ENCODE assay signal across 12 mouse cellular contexts in genomic region chr17:24645916-24646315, GRCm38 (mm10). TPM values are rescaled to one million over a fixed set of nuclear protein-coding genes. Genes with fewer than 3 reads are reported as not detected.
DNase-seq lines count a peak whose midpoint lies in the region; ATAC-seq and TF ChIP-seq lines count a peak whose summit lies in the region.
"Had no signal": no experiment of that assay in that cellular context is flagged by ENCODE, and none has a peak within 500 bp of the region (broad histone marks: within the 10 kb centered on the region; RNA-seq: fewer than 3 reads in every experiment).

No protein-coding gene starts in this region.

- WGBS in kidney, embryonic 14.5 days: 86% methylated on average over 3 of the region's 3 CpGs
- WGBS in kidney, adult 2 months: 67% methylated on average over 3 of the region's 3 CpGs
- 71% methylated on average over 3 of the region's 3 CpGs for WGBS in lung, postnatal 0 days
- 88% methylated on average over 3 of the region's 3 CpGs for WGBS in cerebellum, adult 2 months

- TF ChIP-seq POLR2A in kidney, adult 2 months (IDR thresholded peaks at IDR 0.05; ENCODE audit: low read depth, low read length): no peak
- no peak for TF ChIP-seq POLR2A in cerebellum, adult 2 months (IDR thresholded peaks at IDR 0.05; ENCODE audit: borderline replicate concordance, insufficient read depth, low read length)

- DNase-seq in kidney, adult 11 months: peak; percentile 62
- DNase-seq in heart, adult 8-10 months (ENCODE audit: low spot score): peak; percentile 83
- DNase-seq in kidney, adult 2 months: peak; percentile 88
- no peak for DNase-seq in lung, postnatal 0 days (ENCODE audit: low spot score)
- no peak for DNase-seq in gastrocnemius, adult 8-10 months (ENCODE audit: low spot score in 2 of 2)
- no peak for DNase-seq in cerebellum, adult 2 months
- DNase-seq: adrenal gland, adult 8-10 months; midbrain, embryonic 14.5 days; retina, postnatal 1 day; thymus, postnatal 36 days had no signal

- H3K9me3 ChIP-seq in kidney, embryonic 14.5 days (ENCODE audit: control insufficient read depth, low read length): no peaks in the 10 kb centered on the region
- H3K9me3 ChIP-seq in lung, postnatal 0 days (ENCODE audit: low read length): no peaks in the 10 kb centered on the region

- H3K36me3 ChIP-seq in kidney, embryonic 14.5 days (ENCODE audit: control insufficient read depth, insufficient read depth, low read length): peaks cover 7% of the 10 kb centered on the region
- H3K36me3 ChIP-seq in kidney, adult 2 months (ENCODE audit: control insufficient read depth, insufficient read depth, low read length): no peaks in the 10 kb centered on the region
- peaks cover 12% of the 10 kb centered on the region for H3K36me3 ChIP-seq in lung, postnatal 0 days (ENCODE audit: insufficient read depth, low read length)

- H3K4me2 ChIP-seq in kidney, embryonic 14.5 days (replicated peaks; ENCODE audit: low read depth, low read length): no peak overlapping the region
- peak overlapping the region; percentile 46; the same call in 1 of the 2 replicates for H3K4me2 ChIP-seq in lung, postnatal 0 days (replicated peaks; ENCODE audit: low read depth, low read length)

- H3K27ac ChIP-seq in kidney, embryonic 14.5 days (ENCODE audit: low read depth, low read length): no peak overlapping the region; the same call in 1 of the 2 replicates
- peak overlapping the region; percentile 88 for H3K27ac ChIP-seq in kidney, adult 2 months (ENCODE audit: insufficient read depth, low read depth, low read length)
- H3K27ac ChIP-seq in lung, postnatal 0 days (ENCODE audit: low read length): peak overlapping the region; percentile 92
- no peak overlapping the region for H3K27ac ChIP-seq in cerebellum, adult 2 months (ENCODE audit: insufficient read depth, low read length)

- peaks cover 46% of the 10 kb centered on the region for H3K4me1 ChIP-seq in kidney, embryonic 14.5 days (ENCODE audit: control insufficient read depth, insufficient read depth, low read length)
- peaks cover 6% of the 10 kb centered on the region; the same call in 1 of the 2 replicates for H3K4me1 ChIP-seq in kidney, adult 2 months (ENCODE audit: control insufficient read depth, insufficient read depth, low read length)
- H3K4me1 ChIP-seq in lung, postnatal 0 days (ENCODE audit: insufficient read depth, low read depth, low read length): peaks cover 30% of the 10 kb centered on the region
- H3K4me1 ChIP-seq in cerebellum, adult 2 months (ENCODE audit: control insufficient read depth, insufficient read depth, low read length): peaks cover 28% of the 10 kb centered on the region

- TF ChIP-seq CTCF in kidney, adult 2 months (conservative IDR thresholded peaks at IDR 0.05; ENCODE audit: insufficient read depth, insufficient read length, low read depth, low read length): no peak
- TF ChIP-seq CTCF in lung, postnatal 0 days (IDR thresholded peaks at IDR 0.05): no peak
- no peak for TF ChIP-seq CTCF in cerebellum, adult 2 months (IDR thresholded peaks at IDR 0.05; ENCODE audit: borderline replicate concordance, insufficient read depth, low read depth, low read length)

- TF ChIP-seq EP300 in lung, postnatal 0 days (IDR thresholded peaks at IDR 0.05): peak; percentile 62

- ATAC-seq in kidney, embryonic 14.5 days (ENCODE audit: low FRiP score, low TSS enrichment): no peak
- no peak; the same call in 1 of the 2 replicates for ATAC-seq in lung, postnatal 0 days
- ATAC-seq in granulocyte monocyte progenitor cell, adult 5-6 weeks (replicated peaks; ENCODE audit: poor library complexity, severe bottlenecking): no peak

- no peak overlapping the region for H3K4me3 ChIP-seq in kidney, embryonic 14.5 days (ENCODE audit: low read length)
- peak overlapping the region; percentile 37; the same call in 1 of the 2 replicates for H3K4me3 ChIP-seq in kidney, adult 2 months (ENCODE audit: insufficient read depth, low read depth, low read length)
- no peak overlapping the region for H3K4me3 ChIP-seq in lung, postnatal 0 days (ENCODE audit: low read depth, low read length)
- H3K4me3 ChIP-seq in cerebellum, adult 2 months (replicated peaks; ENCODE audit: insufficient read depth, low read depth, low read length): no peak overlapping the region

- H3K9ac ChIP-seq in kidney, embryonic 14.5 days (ENCODE audit: low read depth, low read length): no peak overlapping the region
- peak overlapping the region; percentile 32; the same call in 1 of the 2 replicates for H3K9ac ChIP-seq in lung, postnatal 0 days (replicated peaks; ENCODE audit: low read depth)

- H3K27me3 ChIP-seq in kidney, embryonic 14.5 days (ENCODE audit: control insufficient read depth, insufficient read depth, low read length): no peaks in the 10 kb centered on the region
- H3K27me3 ChIP-seq in kidney, adult 2 months (replicated peaks; ENCODE audit: control insufficient read depth, insufficient read depth, low read length): no peaks in the 10 kb centered on the region
- H3K27me3 ChIP-seq in lung, postnatal 0 days (replicated peaks; ENCODE audit: insufficient read depth, low read length): no peaks in the 10 kb centered on the region
- no peaks in the 10 kb centered on the region for H3K27me3 ChIP-seq in cerebellum, adult 2 months (ENCODE audit: control insufficient read depth, insufficient read depth, low read length)

RNA-seq across cellular contexts. Expression of gene Slc9a3r2, which starts 4.2 kb away (rescaled TPM):
- 86.1 and 95.5 TPM in 2 replicates for polyA plus RNA-seq in kidney, embryonic 14.5 days (2014; fragmentation: Nextera tagmentation; extraction: Ambion mirVana)
- total RNA-seq in heart, adult 8-10 months (2022): 100 to 1,000 TPM in 2 of 4 experiments, 10 to 100 TPM in 2; 87.7 to 110 (median 101) TPM
- polyA plus RNA-seq in kidney, adult 2 months (2012; rRNA removed): 111 and 123 TPM in 2 replicates
- polyA plus RNA-seq in lung, postnatal 0 days (2015; fragmentation: Nextera tagmentation; extraction: Ambion mirVana): 316 and 341 TPM in 2 replicates
- total RNA-seq in gastrocnemius, adult 8-10 months (2022): 10 to 100 TPM; 17.8 to 38.4 (median 20.8) TPM
- total RNA-seq in granulocyte monocyte progenitor cell, adult 5-6 weeks (2014; fragmentation: Nextera tagmentation): 0.45 and 1.0 TPM in 2 replicates
- 1.8 and 3.0 TPM in 2 replicates for total RNA-seq in granulocyte monocyte progenitor cell, adult 5-6 weeks (2017)
- 140 and 146 TPM in 2 replicates for polyA plus RNA-seq in cerebellum, adult 2 months (2012; rRNA removed)

RNA-seq across cellular contexts. Expression of gene Npw, which starts 12.3 kb away (rescaled TPM):
- 0.66 TPM in 1 of 2 replicates, not detected in the other for polyA plus RNA-seq in kidney, embryonic 14.5 days (2014; fragmentation: Nextera tagmentation; extraction: Ambion mirVana)
- not detected for total RNA-seq in heart, adult 8-10 months (2022)
- not detected in 2 replicates for polyA plus RNA-seq in kidney, adult 2 months (2012; rRNA removed)
- 8.6 and 10.3 TPM in 2 replicates for polyA plus RNA-seq in lung, postnatal 0 days (2015; fragmentation: Nextera tagmentation; extraction: Ambion mirVana)
- total RNA-seq in gastrocnemius, adult 8-10 months (2022): not detected
- not detected in 2 replicates for total RNA-seq in granulocyte monocyte progenitor cell, adult 5-6 weeks (2014; fragmentation: Nextera tagmentation)
- 0.82 TPM in 1 of 2 replicates, not detected in the other for total RNA-seq in granulocyte monocyte progenitor cell, adult 5-6 weeks (2017)
- not detected in 2 replicates for polyA plus RNA-seq in cerebellum, adult 2 months (2012; rRNA removed)
- total RNA-seq: adrenal gland, adult 8-10 months had no signal
- polyA plus RNA-seq: midbrain, embryonic 14.5 days had no signal

RNA-seq across cellular contexts. Expression of gene Nthl1, which starts 13.4 kb away (rescaled TPM):
- polyA plus RNA-seq in kidney, embryonic 14.5 days (2014; fragmentation: Nextera tagmentation; extraction: Ambion mirVana): 14.2 and 17.0 TPM in 2 replicates
- 1 to 10 TPM; 2.6 to 3.5 (median 2.8) TPM for total RNA-seq in heart, adult 8-10 months (2022)
- 13.6 and 15.8 TPM in 2 replicates for polyA plus RNA-seq in kidney, adult 2 months (2012; rRNA removed)
- polyA plus RNA-seq in lung, postnatal 0 days (2015; fragmentation: Nextera tagmentation; extraction: Ambion mirVana): 13.6 and 13.8 TPM in 2 replicates
- 1 to 10 TPM; 1.8 to 3.4 (median 2.2) TPM for total RNA-seq in gastrocnemius, adult 8-10 months (2022)
- 7.1 and 15.7 TPM in 2 replicates for total RNA-seq in granulocyte monocyte progenitor cell, adult 5-6 weeks (2014; fragmentation: Nextera tagmentation)
- total RNA-seq in granulocyte monocyte progenitor cell, adult 5-6 weeks (2017): 11.8 and 13.7 TPM in 2 replicates
- polyA plus RNA-seq in cerebellum, adult 2 months (2012; rRNA removed): 9.0 TPM in 2 replicates

RNA-seq across cellular contexts. Expression of gene Tsc2, which starts 13.5 kb away (rescaled TPM):
- polyA plus RNA-seq in kidney, embryonic 14.5 days (2014; fragmentation: Nextera tagmentation; extraction: Ambion mirVana): 48.3 and 55.4 TPM in 2 replicates
- total RNA-seq in heart, adult 8-10 months (2022): 100 to 1,000 TPM; 123 to 135 (median 133) TPM
- 152 and 174 TPM in 2 replicates for polyA plus RNA-seq in kidney, adult 2 months (2012; rRNA removed)
- 31.7 and 32.8 TPM in 2 replicates for polyA plus RNA-seq in lung, postnatal 0 days (2015; fragmentation: Nextera tagmentation; extraction: Ambion mirVana)
- total RNA-seq in gastrocnemius, adult 8-10 months (2022): 10 to 100 TPM; 75.8 to 86.4 (median 82.7) TPM
- total RNA-seq in granulocyte monocyte progenitor cell, adult 5-6 weeks (2014; fragmentation: Nextera tagmentation): 61.9 and 83.7 TPM in 2 replicates
- total RNA-seq in granulocyte monocyte progenitor cell, adult 5-6 weeks (2017): 25.1 and 41.3 TPM in 2 replicates
- 168 and 194 TPM in 2 replicates for polyA plus RNA-seq in cerebellum, adult 2 months (2012; rRNA removed)

RNA-seq across cellular contexts. Expression of gene Zfp598, which starts 23.6 kb away (rescaled TPM):
- 25.3 and 34.4 TPM in 2 replicates for polyA plus RNA-seq in kidney, embryonic 14.5 days (2014; fragmentation: Nextera tagmentation; extraction: Ambion mirVana)
- 10 to 100 TPM; 14.3 to 17.0 (median 15.9) TPM for total RNA-seq in heart, adult 8-10 months (2022)
- 44.3 and 57.6 TPM in 2 replicates for polyA plus RNA-seq in kidney, adult 2 months (2012; rRNA removed)
- 10.5 and 11.9 TPM in 2 replicates for polyA plus RNA-seq in lung, postnatal 0 days (2015; fragmentation: Nextera tagmentation; extraction: Ambion mirVana)
- 10 to 100 TPM; 22.4 to 27.6 (median 27.0) TPM for total RNA-seq in gastrocnemius, adult 8-10 months (2022)
- total RNA-seq in granulocyte monocyte progenitor cell, adult 5-6 weeks (2014; fragmentation: Nextera tagmentation): 18.2 and 40.4 TPM in 2 replicates
- total RNA-seq in granulocyte monocyte progenitor cell, adult 5-6 weeks (2017): 16.1 and 17.8 TPM in 2 replicates
- polyA plus RNA-seq in cerebellum, adult 2 months (2012; rRNA removed): 92.6 and 98.6 TPM in 2 replicates

Comparison
In these comparisons a context has a peak if more than half of its experiments do, and no peak if none do; other contexts are left out.
1. H3K27ac ChIP-seq: peak in kidney, adult 2 months (single experiment) and lung, postnatal 0 days (single experiment); none in kidney, embryonic 14.5 days (single experiment) and cerebellum, adult 2 months (single experiment).
2. DNase-seq: peak in kidney, adult 11 months (single experiment), heart, adult 8-10 months (single experiment) and kidney, adult 2 months (single experiment); none in lung, postnatal 0 days (single experiment), gastrocnemius, adult 8-10 months (0 of 2) and cerebellum, adult 2 months (0 of 2).